Mouse (Mus musculus) spleen, postnatal 10 days (tissue): ENCODE measurements around the gene Adamts4.
"Not testable (repeated sequence)": the region's sequence is repeated elsewhere in the genome, so short reads cannot be mapped to it uniquely, and the experiment has no call there.

ENCODE experiments used
- DNase-seq, 2 experiments: peaks; one replicate each; pipeline ENCODE4 v3.0.0; 2021 to 2022; ENCODE audit warnings: low spot score in 2 of 2

Adamts4 gene

DNA sequence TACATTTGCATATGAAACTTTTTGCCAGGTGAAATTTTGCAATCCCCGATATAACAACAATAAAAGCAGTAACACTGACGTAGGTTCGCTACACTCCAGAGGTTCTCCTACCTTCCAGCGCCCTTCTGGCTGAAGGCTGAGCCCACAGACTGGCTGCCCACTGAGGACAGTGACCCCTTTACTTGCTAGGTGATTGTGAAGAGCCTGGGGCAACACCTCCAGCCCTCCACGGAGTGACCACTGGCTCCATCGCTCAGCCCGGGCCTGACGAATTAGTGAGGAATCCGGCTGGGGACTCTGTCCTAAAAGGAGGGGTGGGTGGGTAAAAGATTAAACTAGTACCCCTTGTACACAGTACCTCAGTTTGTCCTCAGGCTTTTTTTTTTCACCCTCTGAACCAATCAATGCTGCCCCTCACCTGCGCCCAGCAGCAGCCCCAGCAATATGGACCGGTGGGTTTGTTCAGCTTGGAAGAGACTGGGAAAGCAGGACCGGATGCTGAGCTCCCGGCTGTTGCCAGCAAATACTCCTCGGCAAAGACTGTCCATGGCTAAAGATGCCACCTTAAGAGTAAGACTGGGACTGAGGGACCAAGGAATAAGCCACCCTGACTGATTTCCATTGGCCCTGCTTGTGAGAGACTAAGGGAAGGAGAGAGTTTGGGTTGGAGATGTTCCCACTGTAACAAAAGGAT lies 28.9 kb downstream of the Adamts4 start:
- no peak for DNase-seq

DNA sequence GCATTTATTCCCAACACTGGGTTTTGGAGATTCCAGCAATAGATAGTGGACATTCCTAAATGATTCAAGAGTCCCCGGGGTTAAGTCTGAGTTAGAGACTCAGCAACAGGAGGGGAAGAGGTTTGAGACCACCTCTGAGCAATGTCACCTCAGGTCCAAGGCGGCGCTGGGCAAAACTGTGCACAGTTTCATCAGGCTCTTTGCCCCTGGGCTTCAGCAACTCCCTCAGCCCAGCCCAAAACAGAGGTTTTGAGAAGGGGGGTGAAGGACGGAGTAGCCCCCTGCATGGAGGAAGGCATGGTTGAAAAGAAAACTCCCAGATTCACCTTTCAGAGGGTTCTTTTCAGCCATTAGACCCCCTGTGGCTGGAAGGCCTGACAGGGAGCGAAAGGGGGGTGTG lies 29.5 kb downstream of the Adamts4 start:
- peak in 1 of 2 experiments; percentile 38 for DNase-seq

DNA sequence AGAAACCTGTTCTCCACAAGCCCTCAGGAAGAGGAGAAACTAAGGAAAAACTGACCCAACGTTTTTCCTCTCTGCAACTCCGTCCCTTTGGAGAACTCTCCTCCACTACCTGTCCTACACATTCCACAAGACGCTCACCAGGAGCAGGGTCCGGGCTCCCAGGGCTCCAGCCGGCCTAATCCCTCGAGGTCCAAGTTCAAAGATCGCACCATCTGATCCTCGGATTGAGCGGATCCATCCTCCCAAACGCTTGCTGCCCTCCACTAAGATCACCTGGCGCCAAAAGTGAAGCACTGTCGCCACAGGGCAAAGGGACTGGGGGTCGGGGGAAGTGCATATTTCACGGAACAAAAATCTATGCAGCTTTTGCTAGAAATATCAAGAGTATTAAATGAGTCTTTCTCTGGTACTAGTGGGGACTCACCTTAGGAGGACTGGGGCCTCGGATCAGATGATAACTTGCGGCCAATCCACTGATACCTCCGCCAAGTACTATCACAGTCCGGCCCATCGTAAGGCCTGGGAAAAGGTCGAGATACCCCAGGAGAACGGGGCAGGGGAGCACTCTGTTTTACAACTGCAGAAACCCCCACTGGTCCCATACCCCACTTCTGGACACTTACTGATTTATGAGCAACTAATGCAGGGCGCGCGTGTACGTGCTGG lies 30.2 kb downstream of the Adamts4 start:
- peak in 1 of 2 experiments; percentile 50 for DNase-seq

DNA sequence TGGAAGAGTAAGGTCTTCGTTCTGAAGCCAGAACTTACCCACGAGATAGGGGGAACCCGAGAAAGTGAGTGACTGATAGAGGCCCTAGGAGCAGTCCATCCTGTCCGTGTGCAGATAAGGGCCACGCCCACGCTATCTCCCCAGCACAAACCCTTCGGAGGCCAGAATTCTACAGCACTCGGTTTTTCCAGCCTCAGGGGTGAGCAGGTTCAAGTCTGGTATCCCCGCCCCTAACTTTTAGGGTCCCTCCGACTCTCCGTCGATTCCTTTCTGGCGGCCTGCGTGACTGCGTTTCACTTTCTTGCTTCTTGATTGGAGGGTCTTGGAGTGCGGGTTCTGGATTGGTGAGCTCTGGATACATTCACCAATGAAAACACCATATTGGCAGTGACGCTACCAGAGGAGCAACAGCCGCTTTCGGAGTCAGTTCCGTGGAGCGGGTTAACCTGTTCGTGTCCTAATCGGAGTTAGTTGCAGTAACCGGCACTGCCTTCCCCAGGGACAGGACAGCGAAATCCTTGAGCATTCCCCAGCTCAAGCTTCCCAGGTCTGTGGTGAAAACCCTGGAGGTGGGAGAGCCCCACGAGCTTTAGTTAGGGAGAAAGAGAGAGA lies 30.8 kb downstream of the Adamts4 start, which contains the start of gene Ppox:
Gene Ppox (minus strand): TSS at position 271 of the 612 bp plus-strand sequence.
- DNase-seq = peak; percentile 84 to 93

DNA sequence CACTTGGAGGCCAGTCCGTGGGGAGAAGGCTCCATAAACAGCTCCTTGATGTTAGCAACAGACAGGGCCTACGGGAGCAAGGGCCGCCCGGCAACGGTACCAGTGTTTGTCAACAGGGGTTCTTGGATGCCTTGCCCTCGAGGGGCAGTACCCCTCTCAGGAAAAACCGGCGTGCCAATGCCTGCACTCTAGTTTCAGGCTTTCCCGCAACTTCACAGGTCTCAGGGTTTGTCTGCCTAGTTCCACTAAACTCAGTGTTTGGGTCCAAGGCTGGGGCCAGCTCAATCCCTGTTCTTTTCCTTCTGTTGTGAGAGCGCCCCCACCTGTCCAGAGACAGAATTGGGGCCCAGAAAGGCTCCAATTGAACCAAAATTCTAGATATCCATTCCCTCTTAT lies 31.3 kb downstream of the Adamts4 start:
- DNase-seq = peak; percentile 92 to 93

DNA sequence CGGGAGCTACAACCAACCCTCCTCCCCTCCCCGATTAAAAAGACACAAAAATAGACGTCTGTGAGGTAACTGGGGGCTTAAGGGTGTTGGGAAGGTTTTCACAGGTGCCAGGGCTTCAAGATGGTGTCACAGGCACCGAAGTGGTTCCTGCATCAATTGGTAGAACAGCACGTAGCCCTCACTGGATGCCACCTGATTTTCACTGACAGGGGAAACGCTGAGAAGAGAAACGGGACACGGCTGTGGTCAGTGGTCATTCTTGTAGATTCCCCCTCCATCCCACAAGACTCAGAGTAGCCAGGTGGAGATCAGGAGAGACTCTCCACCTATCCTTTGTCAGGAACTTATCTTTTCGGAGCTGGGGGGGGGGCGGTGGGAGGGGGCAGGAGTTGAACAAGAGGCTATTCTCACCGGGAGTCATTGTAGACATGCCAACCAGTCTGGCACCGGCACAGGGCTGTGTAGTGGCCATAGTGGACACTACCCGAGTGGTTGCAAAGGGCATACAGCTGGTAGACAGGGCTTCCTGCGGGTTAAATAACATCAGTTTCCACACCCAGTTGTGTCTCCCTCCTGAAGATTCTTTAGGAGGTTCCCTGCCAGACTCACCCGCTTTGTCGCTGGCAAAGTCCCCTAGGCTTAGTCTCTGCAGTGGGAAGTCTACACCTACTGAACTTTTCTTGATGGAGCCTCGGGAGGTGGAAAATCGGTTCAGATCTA lies 32.0 kb downstream of the Adamts4 start:
- peak in 1 of 2 experiments; percentile 27 for DNase-seq

DNA sequence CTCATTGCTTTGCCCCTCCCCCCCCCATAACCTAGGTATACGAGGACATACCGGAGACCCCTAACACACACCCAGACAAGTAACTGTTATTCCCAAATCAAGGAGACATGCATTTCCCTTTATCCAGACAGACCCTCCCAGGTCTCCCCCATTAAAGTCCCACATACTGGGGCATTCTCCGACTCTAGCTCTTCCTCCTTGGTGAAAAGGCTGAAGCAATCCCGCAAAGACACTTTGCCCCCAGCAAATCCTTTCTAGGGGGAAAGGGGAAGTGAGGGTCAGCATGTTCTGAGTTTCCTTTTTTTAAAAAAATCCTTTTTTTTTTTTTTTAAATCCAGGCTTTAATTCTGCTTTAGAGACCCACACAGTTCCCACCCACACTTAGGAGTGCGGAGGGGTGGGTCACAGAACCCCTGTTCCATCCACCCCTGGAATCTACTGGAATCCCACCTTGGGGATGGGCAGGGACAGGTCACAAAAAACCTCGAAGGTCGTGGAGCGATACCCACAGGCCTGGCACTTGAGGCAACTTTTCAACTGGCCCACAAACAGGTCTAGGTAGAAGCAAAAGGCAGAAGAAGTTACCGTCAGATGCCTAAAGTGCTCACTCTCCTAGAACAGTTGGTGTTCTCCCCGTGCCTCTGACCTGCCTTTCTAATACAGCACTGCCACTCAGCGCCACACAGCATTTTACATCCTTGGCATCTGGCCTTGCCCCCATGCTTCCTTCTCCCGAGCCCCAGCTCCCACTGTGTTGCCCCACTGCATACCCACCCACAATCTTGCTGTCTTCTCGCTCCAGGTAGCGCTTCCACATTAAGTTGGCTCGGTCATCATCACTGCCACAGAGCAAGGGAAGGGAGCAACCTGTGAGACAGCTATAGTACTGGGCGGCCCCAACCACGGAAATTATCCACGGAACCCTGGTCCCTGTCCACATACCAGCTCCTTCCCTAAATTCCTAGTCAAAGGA lies 33.3 kb downstream of the Adamts4 start:
- no peak for DNase-seq

DNA sequence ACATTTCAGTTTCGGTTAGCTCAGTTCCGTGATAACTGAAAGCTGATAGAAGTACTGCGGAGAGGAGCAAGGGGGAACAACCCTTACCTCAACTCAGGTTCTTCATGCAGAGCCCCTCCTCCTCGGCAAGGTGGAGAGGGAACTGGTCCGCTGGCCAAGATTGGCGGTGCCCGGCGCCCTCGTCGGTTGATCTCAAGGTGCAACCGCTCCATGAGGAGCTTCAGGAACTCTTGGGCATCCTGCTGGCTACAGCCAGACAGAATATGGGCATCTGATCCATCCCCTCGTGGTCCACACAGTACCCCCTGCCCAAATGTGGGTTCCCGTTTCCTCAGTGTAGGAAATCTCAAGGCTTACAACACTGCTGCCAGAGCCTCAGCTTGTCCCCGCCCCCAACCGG lies 34.3 kb downstream of the Adamts4 start:
- DNase-seq = no peak

DNA sequence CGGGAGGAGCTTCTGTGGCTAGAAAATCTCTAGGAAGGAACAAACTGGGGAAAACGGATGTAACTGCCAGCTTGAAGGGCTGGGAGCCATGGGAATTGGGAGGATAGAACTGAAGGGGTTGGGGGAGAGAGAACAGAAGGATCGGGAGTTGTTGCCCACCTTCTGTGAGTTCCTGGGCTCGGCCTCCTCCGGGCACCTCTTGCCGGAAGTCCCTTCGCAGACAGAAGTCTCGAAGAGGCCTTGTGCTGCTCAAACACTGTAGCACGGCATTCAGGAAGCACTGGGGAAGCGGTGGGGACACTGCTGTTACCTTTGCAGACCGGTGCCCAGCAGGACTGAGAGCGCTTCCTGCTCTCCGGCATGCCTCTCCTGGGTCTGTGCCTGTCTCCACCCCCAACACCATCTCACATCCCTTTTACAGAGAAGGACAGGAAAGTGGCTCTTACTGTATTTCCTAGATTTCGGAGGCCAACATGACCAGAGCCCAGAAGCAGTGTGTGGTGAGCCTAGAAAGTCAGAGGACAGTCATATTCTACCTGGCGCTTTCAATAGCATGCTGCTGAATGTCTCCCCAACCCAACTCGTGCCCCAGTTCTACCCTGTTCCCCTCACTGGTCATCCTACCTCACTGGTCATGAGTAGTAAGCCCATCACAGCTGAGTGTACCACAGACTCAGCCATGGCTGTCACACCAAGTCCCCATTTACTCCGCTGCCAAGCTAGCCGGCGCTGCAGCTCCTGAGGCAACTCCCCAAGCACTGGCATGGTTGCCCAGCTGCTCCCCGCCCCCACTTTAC lies 35.1 kb downstream of the Adamts4 start:
- DNase-seq = no peak

DNA sequence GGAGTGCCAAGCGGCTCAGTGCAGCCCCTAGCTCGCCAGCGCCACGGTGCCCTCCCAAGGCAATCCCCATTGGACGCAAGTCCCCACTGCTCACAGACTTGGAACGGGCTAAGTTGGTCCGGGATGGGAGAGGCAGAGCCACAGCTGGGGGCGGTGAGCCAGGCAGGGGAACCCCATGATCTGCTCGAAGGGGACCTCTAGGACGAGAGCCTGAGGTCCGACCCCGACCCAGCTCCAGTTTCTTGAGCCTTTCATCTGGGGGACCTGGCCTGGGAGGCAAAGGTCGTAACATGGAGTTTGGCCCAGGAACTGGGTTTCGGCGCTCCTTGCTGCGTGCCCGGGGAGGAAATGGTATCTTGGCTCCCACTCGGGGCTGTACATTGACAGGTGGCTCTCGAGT lies 36.3 kb downstream of the Adamts4 start:
- DNase-seq = no peak

DNA sequence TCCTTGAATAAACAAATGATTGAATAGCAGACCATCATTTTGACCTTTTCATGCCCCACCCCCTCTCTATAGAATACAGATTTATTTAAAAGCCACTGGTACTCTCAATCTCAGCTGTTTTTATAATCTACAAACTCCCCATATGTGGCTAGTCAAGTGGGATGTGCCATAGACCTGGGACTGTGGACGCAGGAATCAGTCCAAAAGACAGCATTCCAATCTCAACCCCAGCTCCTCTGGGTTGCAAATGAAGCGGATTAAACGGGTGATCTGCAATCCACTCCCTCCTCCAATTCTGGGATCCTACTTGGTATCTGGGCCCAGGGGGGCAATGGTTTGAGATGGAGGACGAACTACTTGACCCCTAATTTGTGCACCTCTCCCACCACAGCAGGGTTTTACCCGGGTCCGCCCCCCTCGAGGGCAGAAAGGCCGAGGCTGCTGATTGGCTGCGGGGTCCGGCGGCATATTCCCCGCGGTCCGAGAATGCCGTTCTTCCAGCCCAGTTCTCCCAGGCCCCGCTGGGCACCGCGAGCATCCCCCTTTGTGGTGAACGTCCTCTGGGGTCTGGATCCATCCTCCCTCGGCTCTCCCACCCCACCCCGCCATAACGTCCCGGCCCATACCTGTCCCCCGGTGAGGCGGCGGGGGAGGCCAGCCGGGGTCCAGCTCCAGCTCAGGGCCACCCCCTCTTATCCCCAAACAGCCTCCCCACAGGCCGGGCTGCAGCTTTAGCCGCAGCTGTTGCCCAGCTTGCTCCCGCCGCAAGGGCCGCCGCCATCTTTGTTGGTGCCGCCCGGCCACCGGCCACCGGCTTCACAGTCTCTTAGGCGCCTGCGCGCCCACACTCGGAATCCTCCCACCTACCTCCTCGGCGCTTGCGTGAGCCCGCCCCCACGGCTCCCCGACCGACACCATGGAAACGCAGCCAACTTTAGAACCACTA lies 37.2 kb downstream of the Adamts4 start, which contains the start of gene Usp21:
Gene Usp21 (minus strand): TSS at position 856 of the 946 bp plus-strand sequence.
- DNase-seq = peak; percentile 88 to 96

DNA sequence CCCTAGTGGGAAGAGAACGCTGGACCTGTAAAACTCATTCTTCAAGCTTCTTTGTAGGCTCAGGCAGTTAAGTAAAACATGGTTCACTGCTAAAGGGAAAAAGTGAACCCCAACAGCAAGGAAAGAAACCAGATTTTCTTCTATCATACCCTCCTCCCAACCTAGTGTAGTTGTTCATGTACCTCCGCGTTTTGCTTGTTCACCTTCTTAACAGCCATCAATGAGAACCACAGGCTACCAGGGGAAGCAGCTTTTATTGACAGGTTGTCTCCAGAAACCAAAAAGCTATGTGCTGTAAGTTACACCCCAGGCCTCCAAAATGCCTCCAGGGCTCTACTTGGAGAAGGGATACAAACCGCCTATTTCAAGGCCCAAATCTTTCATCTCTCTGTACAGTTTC lies 38.1 kb downstream of the Adamts4 start:
- DNase-seq = no peak

DNA sequence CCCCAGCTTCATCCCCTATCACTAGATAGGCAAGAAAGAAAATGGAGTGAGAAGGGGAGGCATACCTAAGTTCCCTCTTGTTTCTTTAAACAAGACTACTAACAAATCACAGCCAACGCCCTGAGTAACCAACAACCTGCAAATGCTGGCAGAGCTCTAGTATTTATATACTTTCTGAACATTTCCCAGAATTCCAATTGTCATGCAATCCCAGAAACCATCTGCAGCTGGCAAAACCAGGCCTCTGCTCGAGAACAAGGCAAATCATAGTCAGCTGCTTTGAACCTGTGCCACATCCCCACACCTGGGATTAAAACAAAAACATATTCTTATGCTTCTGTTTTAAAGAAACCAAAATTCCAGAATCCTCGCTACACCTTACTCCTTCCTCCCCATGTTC lies 43.1 kb downstream of the Adamts4 start:
- DNase-seq = no peak

DNA sequence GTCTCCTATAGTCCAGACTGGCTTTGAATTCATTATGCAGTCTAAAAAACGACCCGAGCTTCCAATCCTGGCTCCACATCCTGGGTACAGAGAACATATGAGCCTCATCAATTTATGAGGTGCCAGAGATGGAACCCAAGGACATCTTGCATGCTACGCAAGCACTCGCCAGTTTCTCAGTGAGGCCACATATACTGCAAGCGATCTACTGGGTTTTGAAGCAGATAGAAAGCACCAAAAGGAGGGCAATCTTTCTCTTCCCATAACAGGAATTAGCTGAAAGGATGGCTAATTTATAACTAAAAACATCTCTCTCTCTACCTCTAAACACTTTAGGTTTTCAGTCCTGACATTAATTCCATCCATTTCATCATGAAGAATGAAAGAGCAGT lies 43.7 kb downstream of the Adamts4 start:
- DNase-seq = no peak

DNA sequence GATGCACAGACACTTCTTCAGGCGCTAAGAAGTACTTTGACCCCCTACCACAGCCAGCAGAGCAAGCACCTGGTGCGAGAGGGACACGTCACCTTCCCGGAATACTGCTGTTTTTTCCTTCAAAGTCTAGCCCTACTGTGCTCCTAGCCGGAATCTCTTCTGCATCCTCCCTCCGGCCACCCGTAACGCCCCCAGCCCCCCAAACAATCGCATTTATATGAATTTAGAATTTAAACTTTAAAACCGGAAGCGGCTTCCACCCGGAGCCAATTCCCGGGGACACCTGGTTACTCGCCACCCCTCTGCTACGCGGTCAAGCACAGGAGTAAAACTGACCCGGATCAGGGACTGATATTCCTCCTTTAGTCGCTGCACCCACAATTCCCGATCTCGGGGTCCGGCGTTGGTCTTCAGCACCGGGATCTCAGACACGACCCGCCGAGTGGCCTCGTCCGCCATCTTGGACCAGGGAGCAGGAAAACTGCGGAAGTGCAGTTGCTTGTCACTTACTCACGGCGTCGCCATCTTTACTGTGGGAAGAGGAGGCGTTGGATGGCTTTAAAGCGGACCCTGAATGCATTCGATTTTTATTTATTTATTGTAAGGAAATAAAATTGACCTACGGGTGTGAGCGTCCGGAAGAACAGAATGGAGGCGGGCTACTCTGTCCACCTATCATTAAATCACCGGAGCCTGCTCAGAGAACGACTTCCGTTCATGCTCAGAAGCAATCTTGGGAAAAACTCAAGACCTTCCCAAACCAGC lies 44.3 kb downstream of the Adamts4 start, which contains the start of gene Ufc1:
Gene Ufc1 (minus strand): TSS at position 727 of the 765 bp plus-strand sequence.
- DNase-seq = peak; percentile 86 to 90

DNA sequence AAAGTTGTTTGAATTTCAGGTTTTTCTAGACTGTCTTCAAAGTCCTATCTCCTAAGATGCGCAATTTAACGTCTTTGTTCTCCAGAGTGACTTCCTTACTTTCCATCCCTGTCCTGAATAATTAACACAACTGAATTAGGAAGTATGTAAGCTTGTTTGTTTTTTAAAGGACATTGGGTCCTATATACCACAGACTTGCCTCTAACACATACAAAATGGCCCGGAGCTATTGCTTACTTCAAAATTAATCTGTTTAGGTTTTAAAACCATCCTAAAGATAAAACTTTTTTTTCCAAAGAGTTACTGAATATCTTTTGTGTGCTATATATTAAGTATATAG lies 44.8 kb downstream of the Adamts4 start:
- no peak for DNase-seq

DNA sequence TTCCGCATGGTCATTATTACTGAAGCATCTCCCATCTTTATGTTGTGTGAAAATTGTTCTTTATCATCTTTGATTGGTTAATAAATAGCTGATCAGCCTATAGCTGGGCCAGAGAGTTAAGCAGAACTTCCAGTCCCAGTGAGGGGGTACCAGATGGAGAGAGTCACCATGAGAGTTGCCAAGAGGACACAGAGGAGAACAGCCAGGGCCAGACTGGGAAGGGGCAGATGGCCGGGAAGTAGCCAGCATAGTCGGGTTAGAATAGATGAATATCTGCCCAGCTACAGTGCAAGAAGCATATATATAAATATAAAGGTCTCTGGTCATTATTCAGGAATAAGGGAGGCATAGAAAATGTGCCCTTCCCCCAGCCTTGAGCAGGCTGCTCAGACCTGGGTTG lies 48.0 kb downstream of the Adamts4 start:
- DNase-seq = no peak

DNA sequence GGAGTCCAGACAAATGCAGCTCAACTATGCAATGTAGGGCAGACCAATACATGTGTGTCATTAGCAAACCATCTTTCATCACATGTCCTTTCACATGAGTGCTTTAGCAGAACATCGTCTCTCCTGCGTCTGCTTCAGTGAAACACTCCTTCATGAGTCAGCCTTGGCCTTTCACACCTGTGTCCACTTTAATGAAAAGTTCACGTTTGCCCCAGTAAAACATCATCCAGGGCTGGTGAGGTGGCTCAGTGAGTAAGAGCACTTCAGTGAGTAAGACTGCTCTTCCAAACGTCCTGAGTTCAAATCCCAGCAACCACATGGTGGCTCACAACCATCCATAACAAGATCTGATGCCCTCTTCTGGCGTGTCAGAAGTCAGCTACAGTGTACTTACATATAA lies 55.9 kb downstream of the Adamts4 start:
- not testable (repeated sequence) for DNase-seq
